Comparison of ENCODE assay signal across 13 mouse cellular contexts in the genomic region with DNA sequence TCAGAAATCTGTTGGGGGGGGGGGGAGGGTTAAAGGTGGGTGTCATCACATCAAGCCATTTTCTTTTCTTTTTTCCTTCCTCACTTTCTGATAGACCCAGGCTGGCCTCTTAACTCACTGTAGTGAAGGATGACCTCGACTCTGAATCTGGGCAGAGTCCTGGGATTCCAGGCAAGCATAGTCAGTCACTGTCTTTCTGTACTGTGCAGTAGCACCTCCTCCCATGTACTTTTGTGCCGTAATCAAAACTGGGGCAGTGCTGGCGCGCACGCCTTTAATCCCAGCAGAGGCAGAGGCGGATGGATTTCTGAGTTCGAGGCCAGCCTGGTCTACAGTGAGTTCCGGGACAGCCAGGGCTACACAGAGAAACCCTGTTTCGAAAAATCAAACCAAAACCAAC. TPM values are rescaled to one million over a fixed set of nuclear protein-coding genes. Genes with fewer than 3 reads are reported as not detected.
DNase-seq lines count a peak whose midpoint lies in the region; ATAC-seq and TF ChIP-seq lines count a peak whose summit lies in the region.
"Had no signal": no experiment of that assay in that cellular context is flagged by ENCODE, and none has a peak within 500 bp of the region (broad histone marks: within the 10 kb centered on the region; RNA-seq: fewer than 3 reads in every experiment).

No protein-coding gene starts in this region.

- H3K4me1 ChIP-seq in heart, embryonic 15.5 days (replicated peaks) = peaks cover 14% of the 10 kb centered on the region
- peaks cover 18% of the 10 kb centered on the region for H3K4me1 ChIP-seq in heart, embryonic 10.5 days
- peaks cover 7% of the 10 kb centered on the region; the same call in 1 of the 2 replicates for H3K4me1 ChIP-seq in kidney, embryonic 15.5 days

- no peak for DNase-seq in heart, embryonic 10.5 days (ENCODE audit: low spot score)
- DNase-seq in 3T3-L1 (ENCODE audit: low read depth, low spot score) = peak; percentile 79
- DNase-seq in Patski (ENCODE audit: low read depth, low spot score) = no peak
- no peak for DNase-seq in left cerebral cortex, adult 8-10 months (ENCODE audit: low spot score in 2 of 2)
- no peak for DNase-seq in ovary, adult 18-20 months (ENCODE audit: low spot score)
- DNase-seq: cerebellum, adult 8-10 months; gastrocnemius, postnatal 10 days; heart, postnatal 14 days had no signal

- H3K4me3 ChIP-seq in heart, embryonic 15.5 days = no peak overlapping the region
- H3K4me3 ChIP-seq in heart, embryonic 10.5 days = no peak overlapping the region
- H3K4me3 ChIP-seq in kidney, embryonic 15.5 days (replicated peaks) = no peak overlapping the region
- H3K4me3 ChIP-seq: midbrain, embryonic 10.5 days had no signal

- POLR2A ChIA-PET in Patski (lab: Charles Lee) = no interaction called here

- H3K9ac ChIP-seq in heart, embryonic 15.5 days = no peak overlapping the region
- H3K9ac ChIP-seq in kidney, embryonic 15.5 days = no peak overlapping the region

- in situ Hi-C loops in Patski (cut with MboI; ENCODE audit: low pct_unique_long_range_greater_than_20kb) = no loop called here

- peak overlapping the region; percentile 32; the same call in 1 of the 2 replicates for H3K27ac ChIP-seq in heart, embryonic 15.5 days
- H3K27ac ChIP-seq in heart, embryonic 10.5 days = no peak overlapping the region
- H3K27ac ChIP-seq in kidney, embryonic 15.5 days = 0 out of 2 replicates have a peak overlapping the region, but pooled peaks have one; percentile 9
- H3K27ac ChIP-seq: midbrain, embryonic 10.5 days had no signal

- no peak overlapping the region for H3K4me2 ChIP-seq in heart, embryonic 15.5 days
- H3K4me2 ChIP-seq in kidney, embryonic 15.5 days = no peak overlapping the region

- peaks cover 21% of the 10 kb centered on the region for H3K36me3 ChIP-seq in heart, embryonic 15.5 days
- peaks cover 32% of the 10 kb centered on the region for H3K36me3 ChIP-seq in heart, embryonic 10.5 days
- peaks cover 35% of the 10 kb centered on the region for H3K36me3 ChIP-seq in kidney, embryonic 15.5 days

- WGBS in heart, embryonic 15.5 days = 74% methylated on average over 9 of the region's 9 CpGs
- 83% methylated on average over 9 of the region's 9 CpGs for WGBS in heart, embryonic 10.5 days
- WGBS in kidney, embryonic 15.5 days = 80% methylated on average over 9 of the region's 9 CpGs

- no peak for TF ChIP-seq CTCF in Patski (IDR thresholded peaks at IDR 0.05)

- ATAC-seq in heart, embryonic 15.5 days (replicated peaks; ENCODE audit: insufficient number of reproducible peaks, insufficient read depth, low FRiP score, low read depth) = no peak; the same call in 1 of the 2 replicates
- peak; percentile 65 for ATAC-seq in Patski
- ATAC-seq in kidney, embryonic 15.5 days (replicated peaks; ENCODE audit: low FRiP score) = no peak
- ATAC-seq in activated CD4-positive, CD25-positive, alpha-beta regulatory T cell, adult 4 months = no peak
- ATAC-seq: CD4-positive, CD25-positive, alpha-beta regulatory T cell, adult 4 months had no signal

- CTCF ChIA-PET in Patski (lab: Charles Lee) = no interaction called here

- H3K9me3 ChIP-seq in heart, embryonic 15.5 days (replicated peaks) = no peaks in the 10 kb centered on the region
- H3K9me3 ChIP-seq in heart, embryonic 10.5 days = no peaks in the 10 kb centered on the region
- H3K9me3 ChIP-seq in kidney, embryonic 15.5 days (replicated peaks) = peaks cover 4% of the 10 kb centered on the region; the same call in 1 of the 2 replicates
- H3K9me3 ChIP-seq: midbrain, embryonic 10.5 days had no signal

- H3K27me3 ChIP-seq in heart, embryonic 15.5 days = no peaks in the 10 kb centered on the region
- H3K27me3 ChIP-seq in heart, embryonic 10.5 days (ENCODE audit: insufficient read depth, poor library complexity, severe bottlenecking) = no peaks in the 10 kb centered on the region
- no peaks in the 10 kb centered on the region for H3K27me3 ChIP-seq in Patski
- no peaks in the 10 kb centered on the region for H3K27me3 ChIP-seq in kidney, embryonic 15.5 days

RNA-seq across cellular contexts. Expression of a gene that starts 16.4 kb away (rescaled TPM):
- 2.1 and 2.3 TPM in 2 replicates for polyA plus RNA-seq in heart, embryonic 15.5 days (2015; fragmentation: Nextera tagmentation; extraction: Ambion mirVana)
- polyA plus RNA-seq in heart, embryonic 10.5 days (2016; fragmentation: Nextera tagmentation; extraction: Ambion mirVana) = 0.42 and 1.2 TPM in 2 replicates
- polyA plus RNA-seq in Patski (2021) = 4.9 TPM
- polyA plus RNA-seq in kidney, embryonic 15.5 days (2015; fragmentation: Nextera tagmentation; extraction: Ambion mirVana) = 1.1 and 1.6 TPM in 2 replicates
- 1 to 10 TPM; 1.6 to 2.7 (median 2.3) TPM for total RNA-seq in left cerebral cortex, adult 8-10 months (2022)
- under 1 TPM; 0.46 to 0.48 TPM for polyA plus RNA-seq in activated CD4-positive, CD25-positive, alpha-beta regulatory T cell, adult 4 months (2017; shearing (Covaris generic))

RNA-seq across cellular contexts. Expression of a gene that starts 31.4 kb away (rescaled TPM):
- polyA plus RNA-seq in heart, embryonic 15.5 days (2015; fragmentation: Nextera tagmentation; extraction: Ambion mirVana) = 262 and 276 TPM in 2 replicates
- polyA plus RNA-seq in heart, embryonic 10.5 days (2016; fragmentation: Nextera tagmentation; extraction: Ambion mirVana) = 329 and 377 TPM in 2 replicates
- polyA plus RNA-seq in Patski (2021) = 150 TPM
- polyA plus RNA-seq in kidney, embryonic 15.5 days (2015; fragmentation: Nextera tagmentation; extraction: Ambion mirVana) = 430 and 490 TPM in 2 replicates
- total RNA-seq in left cerebral cortex, adult 8-10 months (2022) = 100 to 1,000 TPM; 123 to 128 (median 127) TPM
- polyA plus RNA-seq in activated CD4-positive, CD25-positive, alpha-beta regulatory T cell, adult 4 months (2017; shearing (Covaris generic)) = 100 to 1,000 TPM; 309 to 413 TPM

RNA-seq across cellular contexts. Expression of a gene that starts 31.7 kb away (rescaled TPM):
- 33.1 and 43.1 TPM in 2 replicates for polyA plus RNA-seq in heart, embryonic 15.5 days (2015; fragmentation: Nextera tagmentation; extraction: Ambion mirVana)
- polyA plus RNA-seq in heart, embryonic 10.5 days (2016; fragmentation: Nextera tagmentation; extraction: Ambion mirVana) = 50.0 and 58.8 TPM in 2 replicates
- 68.4 TPM for polyA plus RNA-seq in Patski (2021)
- 46.9 and 47.5 TPM in 2 replicates for polyA plus RNA-seq in kidney, embryonic 15.5 days (2015; fragmentation: Nextera tagmentation; extraction: Ambion mirVana)
- total RNA-seq in left cerebral cortex, adult 8-10 months (2022) = 10 to 100 TPM; 28.6 to 40.7 (median 32.0) TPM
- 100 to 1,000 TPM; 117 TPM for polyA plus RNA-seq in activated CD4-positive, CD25-positive, alpha-beta regulatory T cell, adult 4 months (2017; shearing (Covaris generic))

RNA-seq across cellular contexts. Expression of a gene that starts 42.6 kb away (rescaled TPM):
- 1.4 and 3.1 TPM in 2 replicates for polyA plus RNA-seq in heart, embryonic 15.5 days (2015; fragmentation: Nextera tagmentation; extraction: Ambion mirVana)
- 1.1 and 2.7 TPM in 2 replicates for polyA plus RNA-seq in heart, embryonic 10.5 days (2016; fragmentation: Nextera tagmentation; extraction: Ambion mirVana)
- 47.3 TPM for polyA plus RNA-seq in Patski (2021)
- polyA plus RNA-seq in kidney, embryonic 15.5 days (2015; fragmentation: Nextera tagmentation; extraction: Ambion mirVana) = 8.3 and 9.1 TPM in 2 replicates
- total RNA-seq in left cerebral cortex, adult 8-10 months (2022) = 10 to 100 TPM; 15.2 to 22.8 (median 18.4) TPM
- polyA plus RNA-seq in activated CD4-positive, CD25-positive, alpha-beta regulatory T cell, adult 4 months (2017; shearing (Covaris generic)) = under 1 TPM; 0.20 TPM
